Mouse (Mus musculus) C2C12 (cell line): ENCODE results near the gene Fbrsl1. TPM values are rescaled to one million over a fixed set of nuclear protein-coding genes. Genes with fewer than 3 reads are reported as not detected.

ENCODE experiments used
- H3K27me3 ChIP-seq: one replicate; pipeline ENCODE4 v1.6.1; 2011; ENCODE audit not compliant: control insufficient read depth, insufficient read depth, insufficient read length
- H3K36me3 ChIP-seq: one replicate; pipeline ENCODE4 v1.6.1; 2011; ENCODE audit not compliant: control insufficient read depth, insufficient read depth
- H3K4me3 ChIP-seq: one replicate; pipeline ENCODE4 v1.5.1; 2011; ENCODE audit warnings: mild to moderate bottlenecking, control low read depth; ENCODE audit not compliant: poor library complexity, insufficient read depth, severe bottlenecking
- H3K79me2 ChIP-seq: one replicate; pipeline ENCODE4 v1.6.1; 2011; ENCODE audit not compliant: control insufficient read depth, insufficient read depth
- H3K79me3 ChIP-seq: one replicate; pipeline ENCODE4 v1.6.1; 2011; ENCODE audit warnings: low read depth, control low read depth
- H3ac ChIP-seq: one replicate; pipeline ENCODE3; 2011; ENCODE audit warnings: low read depth; ENCODE audit not compliant: control insufficient read depth, insufficient read length
- CEBPB ChIP-seq: IDR thresholded peaks from one replicate; pipeline ENCODE4 v1.6.1; 2011; ENCODE audit warnings: low read depth, mild to moderate bottlenecking, control low read depth, moderate library complexity
- CTCF ChIP-seq: IDR thresholded peaks from one replicate; pipeline ENCODE4 v1.5.1; 2011; ENCODE audit not compliant: control insufficient read depth, insufficient read depth, insufficient read length
- FOSL1 ChIP-seq: IDR thresholded peaks from one replicate; pipeline ENCODE4 v1.8.0; 2011; ENCODE audit warnings: mild to moderate bottlenecking, low read length; ENCODE audit not compliant: poor library complexity, insufficient read depth, severe bottlenecking
- MAX ChIP-seq: IDR thresholded peaks from one replicate; pipeline ENCODE4 v1.6.1; 2011; ENCODE audit warnings: mild to moderate bottlenecking, control low read depth
- MYOD1 ChIP-seq: IDR thresholded peaks from one replicate; pipeline ENCODE4 v1.6.1; 2011; ENCODE audit warnings: low read depth; ENCODE audit not compliant: control insufficient read depth, insufficient read length
- MYOG ChIP-seq: IDR thresholded peaks from one replicate; pipeline ENCODE4 v1.6.1; 2011; ENCODE audit not compliant: control insufficient read depth, insufficient read length; ENCODE audit errors: extremely low read depth
- USF1 ChIP-seq: IDR thresholded peaks from one replicate; pipeline ENCODE4 v1.6.1; 2011; ENCODE audit warnings: low read depth, mild to moderate bottlenecking, control low read depth, moderate library complexity
- long read RNA-seq, 2 experiments: library from polyadenylated mRNA; unstranded; transcript quantifications; one replicate each; pipeline ENCODE4 v2.0.0; 2019 to 2020
- polyA plus RNA-seq: library from polyadenylated mRNA; unstranded; fragments of >200 nt; fragmentation: generic; extraction: Trizol; gene quantifications from one replicate; pipeline ENCODE4 v1.2.1, GENCODE M21; 2012; ENCODE audit warnings: missing spikeins

Fbrsl1 gene
- polyA plus RNA-seq: 17.6 TPM
- long read RNA-seq, experiment 1, partial matches to known transcripts: 0 of 1 reads
- long read RNA-seq, experiment 1, other reads (novel, unspliced or antisense): 1 of 1 reads
- long read RNA-seq, experiment 2, partial matches to known transcripts: 1 of 6 reads
- long read RNA-seq, experiment 2, other reads (novel, unspliced or antisense): 3 of 6 reads

- TF ChIP-seq USF1: no peak
- TF ChIP-seq FOSL1: no peak
- TF ChIP-seq MYOG: no peak
- no peak for TF ChIP-seq CEBPB
- TF ChIP-seq MAX: no peak
- no peak for TF ChIP-seq MYOD1
- TF ChIP-seq CTCF: no peak
- peaks cover 40% of the 10 kb centered on the region for H3K79me3 ChIP-seq
- H3K36me3 ChIP-seq: no peaks in the 10 kb centered on the region
- peaks cover 46% of the 10 kb centered on the region for H3K79me2 ChIP-seq
- peak within 1 kb of the TSS; percentile 69 for H3K4me3 ChIP-seq
- peak within 1 kb of the TSS; percentile 82 for H3ac ChIP-seq
- no peaks in the 10 kb centered on the region for H3K27me3 ChIP-seq
These were observed at the start of gene Fbrsl1 for GRCm38 (mm10) chr5:110448436-110449134. Gene Fbrsl1 (minus strand): TSS chr5:110448503.

GRCm38 (mm10) chr5:110498071-110498470, 49.8 kb upstream of the Fbrsl1 start:
- H3K79me3 ChIP-seq: no peaks in the 10 kb centered on the region

GRCm38 (mm10) chr5:110497556-110497955, 49.3 kb upstream of the Fbrsl1 start:
- TF ChIP-seq USF1 (no peak), CEBPB (no peak), MYOD1 (no peak), MYOG (no peak), CTCF (no peak), MAX (no peak), FOSL1 (no peak)
- no peak overlapping the region for H3K4me3 ChIP-seq

More at GRCm38 (mm10) chr5:110498071-110498470, 49.8 kb upstream of the Fbrsl1 start:
- no peaks in the 10 kb centered on the region for H3K79me2 ChIP-seq
- no peak overlapping the region for H3ac ChIP-seq
- no peaks in the 10 kb centered on the region for H3K36me3 ChIP-seq
- TF ChIP-seq FOSL1: no peak
- TF ChIP-seq USF1: no peak
- TF ChIP-seq MAX: no peak
- TF ChIP-seq CTCF: no peak
- no peak for TF ChIP-seq MYOG
- no peak for TF ChIP-seq CEBPB
- TF ChIP-seq MYOD1: no peak
- no peak overlapping the region for H3K4me3 ChIP-seq
- H3K27me3 ChIP-seq: peaks cover 24% of the 10 kb centered on the region

GRCm38 (mm10) chr5:110495051-110495450, 46.7 kb upstream of the Fbrsl1 start:
- H3K79me2 ChIP-seq: no peaks in the 10 kb centered on the region
- TF ChIP-seq MAX (no peak), MYOD1 (no peak), FOSL1 (no peak), CTCF (no peak), USF1 (no peak), MYOG (no peak), CEBPB (no peak)
- no peak overlapping the region for H3ac ChIP-seq
- no peaks in the 10 kb centered on the region for H3K79me3 ChIP-seq
- H3K4me3 ChIP-seq: no peak overlapping the region
- no peaks in the 10 kb centered on the region for H3K36me3 ChIP-seq
- H3K27me3 ChIP-seq: peaks cover 21% of the 10 kb centered on the region

More at GRCm38 (mm10) chr5:110497556-110497955, 49.3 kb upstream of the Fbrsl1 start:
- no peaks in the 10 kb centered on the region for H3K36me3 ChIP-seq
- H3ac ChIP-seq: no peak overlapping the region
- H3K79me2 ChIP-seq: no peaks in the 10 kb centered on the region
- H3K79me3 ChIP-seq: no peaks in the 10 kb centered on the region
- peaks cover 24% of the 10 kb centered on the region for H3K27me3 ChIP-seq

- Histone ChIP-seq H3K79me3 (no peaks in the 10 kb centered on the region), H3K4me3 (no peak overlapping the region)
- TF ChIP-seq CTCF (no peak), USF1 (no peak), MYOD1 (no peak), MAX (no peak), CEBPB (no peak), FOSL1 (no peak), MYOG (no peak)
These were observed 46.1 kb upstream of the Fbrsl1 start for GRCm38 (mm10) chr5:110494396-110494795.

More at GRCm38 (mm10) chr5:110494396-110494795, 46.1 kb upstream of the Fbrsl1 start:
- Histone ChIP-seq H3K79me2 (no peaks in the 10 kb centered on the region), H3K36me3 (no peaks in the 10 kb centered on the region), H3ac (no peak overlapping the region), H3K27me3 (peaks cover 21% of the 10 kb centered on the region)
